Mouse (Mus musculus) C2C12 (cell line): ENCODE measurements around the gene Slc50a1.

ENCODE experiments used
- CTCF ChIP-seq: IDR thresholded peaks from one replicate; pipeline ENCODE4 v1.5.1; 2011; ENCODE audit not compliant: control insufficient read depth, insufficient read depth, insufficient read length
- MYOG ChIP-seq: IDR thresholded peaks from one replicate; pipeline ENCODE4 v1.6.1; 2011; ENCODE audit not compliant: control insufficient read depth, insufficient read length; ENCODE audit errors: extremely low read depth

GRCm38 (mm10) chr3:89287286-89287685, 16.9 kb upstream of the Slc50a1 start:
- no peak for TF ChIP-seq CTCF
- TF ChIP-seq MYOG, result no peak
